Mouse (Mus musculus) E14TG2a.4 (cell line): ENCODE measurements at regions not wholly inside any gene's neighbourhood (a gene's known extent, or its start where the extent isn't known, plus 50 kb on each side); places are given as distances from the start of the nearest gene placed in this dataset.
A peak's percentile ranks its signal among the peaks of the same experiment; 100 is the strongest.

Experiments used
- CTCF ChIP-seq: conservative IDR thresholded peaks from 2 replicates; pipeline ENCODE4 v1.5.1; 2014; ENCODE audit warnings: low read length
- NANOG ChIP-seq: IDR thresholded peaks from 2 replicates; pipeline ENCODE4 v1.6.1; 2014; ENCODE audit warnings: borderline replicate concordance, low read length, mixed read lengths
- POU5F1 ChIP-seq: IDR thresholded peaks from 2 replicates; pipeline ENCODE4 v1.6.1; 2014; ENCODE audit warnings: low read length, borderline replicate concordance

DNA sequence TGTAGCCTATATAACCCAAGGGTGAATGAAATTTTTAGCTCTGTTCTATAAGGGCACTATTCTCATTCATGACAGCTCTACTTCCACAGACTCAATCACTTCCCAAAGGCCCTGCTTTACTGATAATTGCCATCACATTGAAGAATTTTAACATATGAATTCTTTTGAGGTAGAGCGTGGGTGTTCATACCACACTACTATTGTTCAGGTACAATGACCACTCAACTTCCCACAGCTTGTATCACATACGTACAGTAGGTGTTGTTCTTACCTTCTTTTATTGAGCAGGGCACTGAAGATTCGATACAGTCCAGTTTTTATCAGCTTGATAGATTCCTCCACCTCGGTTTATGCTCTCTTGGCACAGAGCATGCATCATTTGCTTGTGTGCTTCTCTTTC, 111.1 kb upstream of the Jag1 start:
- no peak for TF ChIP-seq CTCF
- no peak for TF ChIP-seq POU5F1
- TF ChIP-seq NANOG = peak; percentile 96
